Mouse (Mus musculus): ENCODE data around the gene Gas2l3. TPM values are rescaled to one million over a fixed set of nuclear protein-coding genes. Genes with fewer than 3 reads are reported as not detected.

Gas2l3 gene
- total RNA-seq, 2 experiments from 2014 or later: 3.0 to 11.2 TPM

DNA sequence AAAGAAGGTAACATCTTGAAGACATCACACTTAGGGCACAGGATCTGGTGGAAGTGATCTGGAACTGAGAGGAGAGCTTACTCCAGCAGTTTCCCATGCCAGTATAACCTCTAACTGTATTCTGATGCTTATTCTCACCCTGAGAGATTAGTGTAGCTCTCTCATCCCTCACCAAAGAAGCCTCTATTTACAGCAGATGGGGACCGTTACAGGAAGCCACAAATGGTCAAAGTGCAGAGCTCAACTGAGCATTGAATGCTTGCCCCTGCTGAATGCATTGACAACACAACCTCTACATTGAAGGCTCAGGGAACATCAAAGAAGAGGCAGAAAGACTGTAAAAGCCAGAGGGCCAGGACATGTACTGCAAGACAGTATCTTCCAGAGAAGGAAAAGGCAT, 36.2 kb downstream of the Gas2l3 start:
- DNase-seq: no peak
- intact Hi-C loops (cut with DNase I; ENCODE audit: low total_unique reads): no loop called here

DNA sequence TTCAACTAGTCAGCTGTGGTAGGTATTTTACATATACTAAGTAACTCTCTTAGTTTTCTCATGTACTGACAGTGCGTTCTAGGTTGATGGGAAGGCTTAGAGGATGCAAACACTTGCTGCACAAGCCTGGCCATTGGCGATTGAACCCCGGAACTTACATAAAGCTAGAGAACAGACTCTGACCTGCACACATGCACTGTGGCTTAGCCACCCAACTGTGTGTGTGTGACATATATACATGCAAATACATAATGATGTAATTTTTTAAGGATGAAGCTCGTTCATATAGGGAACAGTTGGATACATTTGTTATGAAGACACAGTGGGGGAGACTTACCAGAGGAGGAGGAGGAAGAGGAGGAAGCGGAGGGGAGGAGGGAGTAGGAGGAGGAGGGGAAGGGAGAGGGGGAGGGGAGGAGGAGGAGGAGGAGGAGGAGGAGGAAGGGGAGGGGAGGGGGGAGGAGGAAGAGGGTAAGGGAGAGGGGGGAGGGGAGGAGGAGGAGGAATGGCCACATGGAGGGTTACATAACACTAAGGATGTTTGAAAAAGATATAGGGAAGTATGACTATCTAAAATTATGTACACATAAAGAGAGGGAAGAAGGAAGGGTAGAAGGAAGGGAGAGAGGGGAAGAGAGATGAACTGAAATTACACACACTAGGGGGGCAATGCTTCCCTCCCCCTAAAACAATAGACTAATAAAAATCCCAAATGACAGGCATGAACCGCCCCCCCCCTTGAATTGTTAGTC, 36.9 kb downstream of the Gas2l3 start:
- DNase-seq: no peak
- intact Hi-C loops (cut with DNase I; ENCODE audit: low total_unique reads): no loop called here

DNA sequence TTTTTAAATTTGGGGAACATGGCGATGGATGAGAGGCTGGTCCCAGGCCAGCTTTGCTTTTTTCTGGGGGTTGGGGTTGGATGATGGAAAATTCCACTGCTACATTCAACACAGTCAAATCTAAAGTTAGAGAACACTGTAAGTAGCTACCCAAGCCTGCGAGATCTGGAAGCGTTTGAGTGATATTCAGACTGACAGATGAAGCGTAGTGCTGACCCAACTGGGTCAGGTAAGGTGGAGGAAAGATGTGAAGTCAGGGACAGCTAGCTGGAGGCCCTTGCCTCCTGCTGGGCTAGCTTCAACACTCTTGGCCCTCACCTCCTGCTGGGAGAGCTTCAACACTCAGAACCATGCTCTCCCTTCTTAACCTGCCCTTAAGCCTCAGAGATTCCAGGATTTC, 38.8 kb downstream of the Gas2l3 start:
- intact Hi-C loops (cut with DNase I; ENCODE audit: low total_unique reads): no loop called here
- DNase-seq: no peak

DNA sequence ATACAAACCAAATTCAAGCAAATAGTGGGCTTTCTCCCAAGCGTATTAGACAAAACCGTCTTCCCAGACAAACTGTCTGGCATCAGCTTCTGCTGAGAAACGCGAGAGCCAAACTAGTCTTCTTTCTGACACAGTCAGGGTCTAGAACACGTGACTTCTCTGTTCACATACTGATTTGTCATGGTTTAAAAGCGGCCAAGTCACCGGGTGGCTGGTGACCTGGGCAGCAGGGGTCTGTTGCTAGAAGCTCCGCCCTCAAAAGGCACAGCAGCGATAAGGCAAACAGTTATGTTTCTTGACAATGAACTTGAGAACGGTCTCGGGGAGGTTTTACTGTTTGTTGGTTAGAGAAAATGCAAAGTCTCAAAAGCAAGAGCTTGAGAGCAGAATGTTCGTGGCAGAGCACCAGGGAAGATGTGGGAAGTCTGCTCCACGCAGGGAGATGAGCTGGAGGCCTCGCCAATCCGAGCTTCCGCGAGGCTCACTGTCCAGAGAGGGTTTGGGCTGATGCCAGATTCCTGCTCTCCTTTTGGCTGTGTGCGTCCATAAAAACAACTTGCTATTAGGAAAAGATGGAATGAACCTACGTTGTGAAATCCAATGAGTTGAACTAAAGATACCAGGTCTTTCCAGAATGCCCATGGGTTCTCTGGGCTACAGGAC, 43.0 kb downstream of the Gas2l3 start:
- DNase-seq: peak; percentile 70
- intact Hi-C loops (cut with DNase I; ENCODE audit: low total_unique reads): no loop called here

DNA sequence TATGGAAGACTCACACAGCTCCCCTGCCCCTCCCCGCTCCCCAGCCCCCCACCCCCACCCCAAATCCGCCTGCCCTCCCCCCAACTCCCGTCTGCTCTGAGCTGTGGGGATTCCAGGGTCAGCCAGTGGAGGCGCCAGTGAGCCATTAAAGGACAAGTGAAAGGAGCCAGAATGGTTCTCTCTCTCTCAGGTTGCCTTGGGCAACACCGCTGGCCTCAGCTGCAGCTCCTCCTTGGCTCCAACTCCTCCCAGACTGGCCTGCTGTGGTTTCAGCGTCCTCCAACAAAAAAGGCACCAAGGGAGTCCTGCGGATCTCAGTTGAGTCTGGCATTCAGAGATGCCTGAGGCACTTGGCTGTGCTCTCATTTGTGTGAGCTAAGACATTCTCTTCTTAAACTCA, 47.9 kb downstream of the Gas2l3 start:
- peak; percentile 26 for DNase-seq
- intact Hi-C loops (cut with DNase I; ENCODE audit: low total_unique reads): no loop called here

DNA sequence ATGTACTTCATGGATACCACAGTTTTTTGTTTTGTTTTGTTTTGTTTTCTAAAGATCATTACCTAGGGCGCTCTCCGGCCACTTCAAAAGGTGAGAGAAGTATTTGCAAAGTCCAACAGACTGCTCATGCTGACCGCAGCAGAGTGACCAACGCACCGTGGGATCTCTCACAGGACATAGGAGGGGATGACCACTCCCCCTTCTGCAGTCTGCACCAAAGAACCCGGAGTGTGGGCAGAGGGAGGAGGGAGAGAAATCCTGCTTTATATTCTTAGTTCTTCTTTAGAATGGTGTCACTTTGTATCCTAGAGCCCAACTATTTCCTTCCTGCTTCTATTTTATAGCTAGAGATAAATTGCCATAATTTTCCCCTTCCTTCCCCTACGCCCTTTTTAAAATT, 48.4 kb downstream of the Gas2l3 start:
- no peak for DNase-seq
- intact Hi-C loops (cut with DNase I; ENCODE audit: low total_unique reads): no loop called here

DNA sequence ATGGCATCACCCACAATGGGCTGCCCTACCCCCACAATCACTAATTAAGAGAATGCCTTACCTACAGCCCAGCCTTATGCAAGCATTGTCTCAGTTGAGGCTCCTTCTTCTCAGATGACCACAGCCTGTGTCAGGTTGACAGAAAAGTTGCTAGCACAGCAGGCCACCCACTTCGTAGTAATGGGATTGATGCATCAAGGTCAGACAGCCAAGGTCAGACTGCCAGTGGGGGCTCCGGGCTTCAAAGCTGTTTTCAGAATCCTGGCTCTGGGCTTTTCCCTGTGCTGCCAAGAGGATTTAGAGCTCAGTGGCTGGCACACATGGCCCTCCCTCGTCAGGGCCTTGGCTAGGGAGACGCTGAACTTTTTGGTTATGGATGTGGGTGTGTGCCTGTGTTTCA, 51.1 kb downstream of the Gas2l3 start:
- peak; percentile 7 for DNase-seq
- intact Hi-C loops (cut with DNase I; ENCODE audit: low total_unique reads): no loop called here

DNA sequence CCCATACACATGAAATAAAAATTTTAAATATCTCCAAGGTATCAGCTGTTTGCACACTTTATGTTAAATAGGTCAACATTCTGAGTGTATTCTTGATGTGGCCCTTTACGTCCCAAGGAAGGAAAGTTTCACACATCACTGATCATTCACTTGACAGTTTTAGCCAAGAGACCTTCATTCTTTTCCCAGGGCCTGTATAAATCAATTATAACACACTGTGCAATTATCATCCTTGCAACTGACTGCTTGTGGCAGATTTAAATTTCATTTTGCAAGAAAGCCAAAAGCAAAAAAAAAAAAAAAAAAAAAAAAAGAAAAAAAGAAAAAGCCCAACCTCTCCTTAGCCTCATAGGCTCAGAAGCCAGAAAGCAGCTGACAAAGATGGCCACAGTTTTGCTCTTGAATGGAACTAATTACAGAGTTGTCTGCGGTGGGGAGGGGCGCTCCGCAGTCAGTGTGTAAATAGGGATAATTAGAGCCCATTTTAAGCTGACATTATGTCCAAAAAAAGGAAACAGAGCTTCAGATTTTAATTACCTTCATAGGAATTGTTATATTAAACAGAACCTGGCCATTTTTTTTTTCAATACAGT, 52.1 kb downstream of the Gas2l3 start:
- intact Hi-C loops (cut with DNase I; ENCODE audit: low total_unique reads): no loop called here
- no peak for DNase-seq

DNA sequence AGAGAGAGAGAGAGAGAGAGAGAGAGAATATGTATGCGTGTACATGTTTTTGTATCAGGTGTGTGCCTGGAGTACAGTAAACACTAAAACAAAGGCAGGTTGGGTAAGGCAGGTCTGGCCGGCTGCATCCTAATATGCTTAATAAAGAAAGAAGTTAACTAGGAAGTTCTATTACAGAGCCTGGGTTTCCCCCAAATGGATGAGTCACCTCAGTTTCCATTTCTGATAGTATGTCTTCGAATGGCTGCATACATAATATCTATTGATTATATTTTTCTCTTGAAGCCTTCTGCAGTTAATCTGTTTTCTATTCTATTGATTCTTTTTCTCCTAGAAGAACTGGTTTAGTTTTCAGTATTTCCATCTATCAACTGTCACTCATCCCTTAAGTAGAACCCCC, 57.3 kb downstream of the Gas2l3 start:
- intact Hi-C loops (cut with DNase I; ENCODE audit: low total_unique reads): no loop called here
- no peak for DNase-seq

DNA sequence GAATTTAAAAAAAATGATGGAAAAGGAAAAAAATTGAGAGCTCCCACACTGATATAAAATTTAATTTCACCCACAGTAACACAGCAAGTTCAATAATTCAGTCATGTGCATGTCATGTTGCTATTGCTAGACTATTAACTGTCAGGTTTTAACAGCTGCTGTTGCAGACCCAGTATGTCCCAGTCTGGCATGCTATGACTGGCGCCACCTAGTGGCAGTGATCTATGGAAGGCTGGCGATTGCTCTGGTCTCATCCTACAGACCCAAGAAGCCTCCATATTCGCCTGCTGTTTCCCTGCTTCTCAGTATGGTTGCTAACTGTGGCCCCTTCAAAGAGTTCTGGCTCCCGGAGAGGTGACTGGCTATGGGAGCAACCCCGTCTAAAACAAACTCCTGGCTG, 60.3 kb downstream of the Gas2l3 start:
- peak; percentile 71 for DNase-seq
- intact Hi-C loops (cut with DNase I; ENCODE audit: low total_unique reads): loop anchor here (5.0 kb wide), 1 partner anchor 56 kb away; no protein-coding TSS in a partner anchor

DNA sequence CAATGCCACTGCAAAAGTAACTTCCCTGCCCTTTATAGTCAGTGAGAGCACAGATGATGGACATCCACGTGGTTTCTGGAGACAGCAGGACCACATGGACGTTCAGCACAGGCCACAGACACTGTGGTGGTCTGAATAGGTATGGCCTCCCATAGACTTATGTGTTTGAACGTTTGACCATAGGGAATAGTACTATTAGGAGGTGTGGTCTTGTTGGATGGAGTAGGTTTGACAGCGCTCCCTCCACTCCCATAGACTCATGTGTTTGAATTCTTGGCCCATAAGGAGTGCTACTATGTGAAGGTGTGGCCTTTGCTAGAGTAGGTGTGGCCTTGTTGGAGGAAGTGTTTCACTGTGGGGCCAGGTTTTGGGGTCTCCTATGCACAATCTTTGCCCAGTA, 66.0 kb downstream of the Gas2l3 start:
- intact Hi-C loops (cut with DNase I; ENCODE audit: low total_unique reads): no loop called here
- no peak for DNase-seq

DNA sequence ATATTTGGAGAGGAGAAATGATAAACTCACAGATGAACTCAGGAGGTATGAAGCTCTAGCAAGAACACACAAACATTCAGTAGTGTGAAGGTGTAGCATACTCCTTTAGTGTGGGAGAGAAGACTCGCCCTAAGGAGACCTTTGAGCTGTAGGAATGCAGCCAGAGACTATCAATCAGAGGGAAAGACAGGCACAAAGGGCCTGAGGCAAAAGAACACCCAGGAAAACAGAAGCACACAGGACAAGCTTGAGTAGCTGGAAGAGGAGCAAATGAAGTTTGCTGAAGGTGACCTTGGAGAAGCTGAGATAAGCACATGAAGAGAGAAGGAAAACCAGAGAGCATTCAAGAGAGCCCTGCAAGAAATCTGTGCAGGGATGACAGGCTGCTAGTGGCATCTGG, 73.7 kb downstream of the Gas2l3 start:
- intact Hi-C loops (cut with DNase I; ENCODE audit: low total_unique reads): no loop called here
- DNase-seq: no peak

DNA sequence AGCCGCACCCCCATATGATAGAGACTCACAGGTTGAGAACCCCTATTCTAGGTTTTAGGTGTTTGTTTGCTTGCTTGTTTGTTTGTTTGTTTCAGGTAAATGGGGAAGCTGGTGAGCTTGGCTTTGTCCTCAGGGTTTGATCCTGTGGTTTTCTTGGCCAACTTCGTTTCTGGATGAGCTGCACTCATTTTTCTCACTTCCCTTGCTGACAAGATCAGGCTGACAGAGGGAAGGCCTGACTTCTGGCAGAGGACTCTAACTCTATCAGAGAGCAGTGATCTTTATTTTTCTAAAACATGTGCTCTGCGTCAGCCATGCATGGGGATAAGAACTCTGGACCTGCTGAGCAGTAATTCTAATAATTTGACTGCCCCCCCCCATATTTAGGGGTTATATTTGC, 84.8 kb downstream of the Gas2l3 start:
- DNase-seq: no peak
- intact Hi-C loops (cut with DNase I; ENCODE audit: low total_unique reads): no loop called here

Other genes with a start within 250 kb of the Gas2l3 start
- 1 to 10 TPM in 1 of 2 experiments, under 1 TPM in 1; 0.70 to 1.0 TPM for gene Ano4, start 99.2 kb downstream of the Gas2l3 start, total RNA-seq (2021)
- gene Nr1h4, start 89.6 kb upstream of the Gas2l3 start, total RNA-seq (2021): not detected
- under 1 TPM in 1 of 2 experiments, not detected in 1; 0.04 TPM for gene Slc17a8, start 177.3 kb upstream of the Gas2l3 start, total RNA-seq (2021)
- 10 to 100 TPM; 11.4 to 13.6 TPM for gene Scyl2, start 242.3 kb upstream of the Gas2l3 start, total RNA-seq (2021)